Mouse (Mus musculus) urinary bladder, adult 2 months (tissue): ENCODE results near the gene Max. TPM values are rescaled to one million over a fixed set of nuclear protein-coding genes. Genes with fewer than 3 reads are reported as not detected.
A peak's percentile ranks its signal among the peaks of the same experiment; 100 is the strongest.

Experiments used
- DNase-seq: peaks from one replicate; pipeline ENCODE4 v3.0.0; 2022; ENCODE audit warnings: low spot score
- polyA plus RNA-seq: library from polyadenylated mRNA; depleted of rRNA; stranded (reverse); fragments of >200 nt; gene quantifications from 2 replicates; pipeline ENCODE4 v1.2.3, GENCODE M21; 2012

Max gene
- polyA plus RNA-seq, 1 experiment = 42.5 TPM

DNA sequence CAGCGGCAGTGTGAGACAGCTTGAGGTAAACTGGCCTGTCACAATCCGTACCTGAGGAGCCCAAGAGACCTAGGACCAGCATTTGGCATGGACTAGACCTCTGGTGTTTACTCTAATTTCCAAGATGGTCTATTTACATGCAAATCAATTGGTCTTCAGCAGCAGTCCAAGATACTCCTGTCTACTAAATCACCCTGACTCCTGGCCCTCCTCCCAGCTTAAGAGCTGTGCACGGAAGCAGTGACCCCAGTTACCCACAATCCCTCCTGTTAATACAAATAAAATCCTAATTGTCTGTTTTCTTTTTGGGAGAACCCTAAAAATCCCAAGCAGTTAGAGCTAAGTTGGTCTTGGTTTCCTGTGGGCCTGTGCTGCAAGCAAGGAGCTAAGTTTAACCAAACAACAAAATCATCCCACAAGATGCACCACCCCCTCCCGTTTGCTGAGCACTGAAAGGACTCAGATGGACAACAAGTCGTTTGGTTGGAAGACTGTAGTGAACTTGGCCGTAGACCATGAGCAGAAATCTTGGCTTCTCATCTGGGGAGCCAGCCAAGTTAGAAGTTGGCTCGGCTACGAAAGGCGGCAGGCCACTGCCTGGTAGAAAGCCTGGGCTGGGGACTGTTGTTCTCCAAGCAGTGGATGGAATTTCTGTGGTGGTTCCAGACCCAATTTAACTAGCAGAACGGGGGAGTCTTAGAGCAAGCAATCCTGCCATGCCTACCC lies 7.1 kb downstream of the Max start:
- DNase-seq = peak; percentile 39

DNA sequence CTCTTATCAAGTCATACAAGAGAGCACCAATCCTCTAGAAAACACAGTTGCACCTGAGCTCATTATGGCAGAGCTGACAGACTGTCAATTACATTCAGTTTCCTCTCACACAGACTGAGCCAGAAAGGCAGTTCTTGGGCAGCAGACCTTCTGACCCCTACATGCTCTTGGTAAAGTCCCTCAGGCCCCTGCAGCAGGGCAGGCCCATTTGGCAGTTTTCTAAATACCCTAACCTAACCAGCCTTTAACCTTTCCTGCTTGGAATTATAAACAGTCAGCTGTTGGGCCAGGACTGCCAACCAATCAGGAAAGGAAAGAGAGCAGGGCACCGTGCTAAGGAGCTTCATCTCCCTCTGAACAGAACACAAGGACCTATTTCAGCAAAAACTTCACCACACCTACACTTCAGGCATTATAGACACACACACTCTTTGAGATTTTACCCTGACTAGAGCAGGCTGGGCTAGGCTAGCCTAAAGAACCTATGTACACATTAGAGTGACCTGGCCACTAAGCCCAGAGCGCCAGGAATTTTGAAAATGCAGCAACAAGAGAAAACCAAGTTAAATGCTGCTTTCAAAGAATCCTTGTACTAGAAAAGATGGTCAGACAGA lies 8.1 kb downstream of the Max start:
- DNase-seq = no peak

DNA sequence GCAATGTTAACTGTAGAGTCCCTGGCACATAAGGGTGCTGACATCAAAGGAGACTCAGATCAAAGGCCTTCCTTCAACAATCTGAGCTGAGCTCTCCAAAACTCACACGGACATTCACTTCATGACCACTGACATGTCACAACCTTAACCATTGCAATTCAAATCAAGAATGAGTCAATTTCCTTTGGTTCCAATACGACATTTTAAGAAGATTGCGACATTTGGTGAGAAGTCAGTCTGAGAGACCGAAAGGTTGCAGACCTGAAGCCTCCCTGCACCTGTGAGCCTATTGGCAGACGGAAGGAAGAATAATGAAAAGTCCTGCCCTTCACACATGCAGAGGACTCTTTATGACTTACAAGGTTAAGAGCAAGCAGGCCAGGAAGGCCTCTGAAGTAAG lies 11.7 kb downstream of the Max start:
- DNase-seq = no peak

DNA sequence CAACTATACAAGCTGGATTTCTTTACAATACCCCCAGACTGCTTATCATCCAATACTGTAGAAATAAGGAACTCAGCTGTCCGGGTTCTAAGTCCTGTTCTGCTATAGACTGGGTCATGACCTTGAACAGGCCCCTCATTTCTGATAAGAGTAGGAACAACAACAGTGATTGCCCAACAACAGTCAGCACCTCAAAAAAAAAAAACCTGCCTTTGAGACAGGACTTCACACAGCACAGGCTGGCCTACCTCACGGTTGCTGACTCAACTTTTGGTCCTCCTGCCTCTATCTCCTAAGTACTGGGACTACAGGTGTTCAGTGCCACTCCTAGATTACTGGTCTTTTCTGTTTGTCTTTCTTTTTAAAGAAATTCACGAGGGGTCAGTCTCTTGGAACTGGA lies 13.2 kb downstream of the Max start:
- no peak for DNase-seq

GRCm38 (mm10) chr12:76948185-76948584 lies 13.8 kb downstream of the Max start:
- no peak for DNase-seq

- no peak for DNase-seq
Observed at GRCm38 (mm10) chr12:76947487-76947886, 14.5 kb downstream of the Max start.

GRCm38 (mm10) chr12:76943466-76943865 lies 18.5 kb downstream of the Max start:
- no peak for DNase-seq

GRCm38 (mm10) chr12:76943046-76943445 lies 19.0 kb downstream of the Max start:
- no peak for DNase-seq

DNA sequence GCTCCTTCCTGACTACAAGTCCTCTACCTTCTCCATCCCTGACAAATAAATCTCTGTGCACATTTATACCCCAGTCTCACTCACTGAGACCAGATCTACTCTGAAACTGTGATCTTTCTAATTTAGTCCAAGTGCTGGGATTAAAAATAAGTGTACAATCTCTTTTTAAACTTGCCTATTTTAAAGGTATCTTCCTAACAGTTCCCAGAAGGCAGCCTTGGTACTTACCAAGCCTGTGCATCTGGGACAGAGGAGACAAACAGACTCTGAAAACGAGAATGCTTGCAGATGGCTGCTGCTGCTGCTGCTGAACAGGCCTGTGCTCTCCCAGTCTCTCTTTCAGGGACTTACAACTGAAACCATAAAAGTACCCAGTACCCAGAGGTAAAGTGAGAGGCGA lies 19.5 kb downstream of the Max start:
- no peak for DNase-seq

DNA sequence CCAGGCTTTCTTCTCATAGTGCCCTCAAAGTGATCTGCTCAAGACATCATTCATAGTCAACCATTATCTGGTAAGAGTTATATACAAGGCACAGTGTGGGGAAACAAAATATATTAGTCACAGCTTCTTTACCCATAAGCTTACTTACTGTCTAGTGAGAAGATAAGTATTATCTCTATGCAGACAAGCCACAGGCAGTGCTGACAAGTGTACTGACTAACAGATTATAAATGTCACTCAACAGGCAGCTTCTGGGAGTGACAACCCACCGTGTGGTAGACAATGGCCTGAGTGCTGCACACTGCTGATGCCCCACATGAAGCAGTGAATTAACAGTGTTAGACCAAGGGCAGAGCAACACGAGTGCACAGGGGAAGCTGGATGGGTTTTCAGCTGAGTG lies 20.5 kb downstream of the Max start:
- DNase-seq = no peak

- DNase-seq = no peak
Observed at GRCm38 (mm10) chr12:76938013-76938412, 24.0 kb downstream of the Max start.

- DNase-seq = no peak
Observed at GRCm38 (mm10) chr12:76936211-76936610, 25.8 kb downstream of the Max start.

- DNase-seq = no peak
Observed at GRCm38 (mm10) chr12:76934438-76934837, 27.6 kb downstream of the Max start.

GRCm38 (mm10) chr12:76932688-76933060 lies 29.3 kb downstream of the Max start:
- DNase-seq = no peak

DNA sequence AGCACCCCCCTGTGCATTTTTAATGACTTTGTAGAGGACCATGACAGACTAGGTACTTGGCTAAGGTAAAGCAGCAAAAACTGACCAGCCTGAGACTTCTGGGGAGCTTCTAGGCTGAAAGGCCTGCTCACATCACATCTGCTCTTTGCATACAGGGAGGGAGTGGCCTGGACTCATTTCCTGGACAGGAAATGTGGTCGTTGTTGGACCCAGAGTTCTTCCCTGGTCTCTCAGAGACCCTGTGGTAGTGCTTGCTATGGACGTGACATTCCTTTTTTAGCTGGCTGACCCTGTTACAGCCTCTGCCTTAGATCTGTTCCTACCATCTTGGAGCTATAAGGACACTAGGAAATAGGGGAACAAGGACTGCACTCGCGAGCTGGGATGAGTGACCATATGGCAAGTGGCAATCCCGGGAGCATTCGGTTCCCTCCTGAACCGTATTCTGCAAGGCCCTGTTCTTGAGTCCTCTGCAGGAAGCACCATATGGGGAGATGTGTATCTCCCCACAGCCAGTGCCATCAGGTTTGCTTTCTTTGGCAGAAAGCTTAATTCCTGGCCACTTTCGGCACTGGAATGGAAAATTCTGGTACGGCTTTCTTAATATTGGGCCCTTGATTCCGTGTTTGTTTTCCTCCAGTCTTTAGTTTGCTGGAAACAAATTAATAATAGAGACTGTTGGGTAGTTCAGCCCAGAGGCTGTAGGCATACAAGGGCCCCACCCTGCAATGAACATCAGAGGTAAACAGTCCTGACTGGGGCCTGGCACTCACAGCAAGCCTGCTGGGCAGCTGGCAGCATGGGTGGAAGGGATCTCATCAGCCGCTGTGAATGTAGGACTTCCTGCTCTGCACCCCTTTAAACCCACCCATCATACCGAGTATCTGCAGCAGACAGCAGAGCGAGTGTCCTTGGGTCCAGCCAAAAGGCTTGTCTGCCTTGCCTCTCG lies 30.0 kb downstream of the Max start:
- DNase-seq = no peak

- no peak for DNase-seq
Observed at GRCm38 (mm10) chr12:76930177-76930576, 31.8 kb downstream of the Max start.

- DNase-seq = peak; percentile 40
Observed at GRCm38 (mm10) chr12:76927539-76927938, 34.5 kb downstream of the Max start.

DNA sequence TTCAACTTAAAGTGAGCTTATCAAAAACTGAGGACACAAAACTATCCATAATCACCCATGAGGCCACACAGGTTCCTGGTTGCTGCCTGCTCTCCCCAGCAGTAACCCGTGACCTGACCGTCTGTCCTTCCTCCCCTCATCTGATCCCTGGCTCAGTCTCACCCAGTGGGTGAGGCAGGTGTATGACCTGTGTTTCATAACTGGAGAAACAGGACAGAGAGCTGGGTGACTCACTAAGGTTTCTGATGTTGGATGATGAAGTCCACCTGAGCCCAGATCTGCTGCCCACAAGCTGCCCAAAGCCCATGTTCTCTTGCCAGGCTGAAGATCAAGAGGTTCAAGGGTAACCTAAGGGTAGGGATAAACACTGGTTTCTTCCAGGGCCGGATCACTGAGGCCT lies 35.0 kb downstream of the Max start:
- no peak for DNase-seq

DNA sequence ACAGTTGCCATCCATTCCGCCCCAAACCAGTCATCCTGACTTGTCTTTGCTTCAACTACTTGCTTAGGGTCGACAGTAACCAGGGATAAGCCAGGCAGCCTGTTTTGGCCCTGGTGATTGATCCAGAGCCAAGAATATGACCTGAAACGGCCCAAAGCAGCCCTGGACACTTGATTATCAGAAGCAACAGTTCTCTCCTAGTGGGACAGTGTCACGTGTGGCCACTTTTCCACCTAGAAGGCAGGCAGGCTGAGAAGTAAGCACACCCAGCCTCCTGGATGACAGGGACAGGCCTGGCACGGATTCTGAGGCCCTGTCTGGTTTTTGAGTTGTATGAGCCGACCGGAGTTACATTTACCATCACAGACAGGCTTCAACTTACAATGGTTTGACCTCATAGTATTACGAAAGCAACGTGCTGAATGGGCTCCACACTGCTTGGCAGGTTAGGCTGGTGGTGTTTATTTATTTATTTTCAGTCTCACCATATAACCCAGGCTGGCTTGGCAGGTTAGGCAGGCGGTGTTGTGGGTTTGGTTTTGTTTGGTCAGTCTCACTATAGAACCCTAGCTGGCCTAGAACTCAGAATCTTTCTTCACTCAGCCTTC lies 35.6 kb downstream of the Max start:
- DNase-seq = no peak

GRCm38 (mm10) chr12:76924904-76925604 lies 36.9 kb downstream of the Max start:
- DNase-seq = no peak

GRCm38 (mm10) chr12:76923118-76923517 lies 38.9 kb downstream of the Max start:
- no peak for DNase-seq

GRCm38 (mm10) chr12:76920990-76921389 lies 41.0 kb downstream of the Max start:
- no peak for DNase-seq
